Mouse (Mus musculus): ENCODE measurements at regions not wholly inside any gene's neighbourhood (a gene's known extent, or its start where the extent isn't known, plus 50 kb on each side); places are given as distances from the start of the nearest gene placed in this dataset.

DNA sequence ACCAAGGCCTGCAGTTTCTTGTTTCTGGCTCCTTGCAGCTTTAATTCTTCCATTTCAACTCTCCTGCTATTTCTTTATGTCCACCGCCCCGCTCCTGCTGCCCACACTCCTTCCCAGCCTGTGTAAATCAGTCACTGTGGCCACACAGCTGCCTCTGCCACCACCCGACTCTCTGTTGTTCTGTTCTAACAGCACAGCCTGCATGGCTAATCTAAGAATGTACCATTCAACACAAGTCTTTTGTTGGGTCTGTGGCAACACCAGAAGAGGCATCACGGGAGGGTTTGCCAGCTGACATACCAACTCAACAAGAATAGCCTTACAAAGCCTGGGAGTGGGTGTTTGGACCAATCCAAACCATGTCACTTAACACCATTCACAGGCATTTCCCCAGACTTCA is 264.9 kb upstream of the Pum3 start:
- Histone ChIP-seq H3K4me3 (ENCODE audit: extremely low read depth, insufficient read depth, insufficient read length) (no peak overlapping the region), H3K36me3 (ENCODE audit: control insufficient read depth, insufficient read depth, low read length) (no peaks in the 10 kb centered on the region), H3K4me1 (ENCODE audit: control insufficient read depth, insufficient read depth, insufficient read length) (no peaks in the 10 kb centered on the region), H3K27ac (ENCODE audit: insufficient read depth, low read length) (no peak overlapping the region), H3K27me3 (ENCODE audit: control insufficient read depth, insufficient read depth, low read length) (no peaks in the 10 kb centered on the region)
- DNase-seq (ENCODE audit: low read depth in 1 of 2, low spot score in 2 of 2) = no peak
- WGBS = 90% methylated on average over 4 of the region's 4 CpGs
- TF ChIP-seq POLR2A (IDR thresholded peaks at IDR 0.05; ENCODE audit: low read depth, low read length) (no peak), CTCF (IDR thresholded peaks at IDR 0.05; ENCODE audit: extremely low read depth, insufficient read depth, insufficient read length, insufficient replicate concordance) (no peak)

DNA sequence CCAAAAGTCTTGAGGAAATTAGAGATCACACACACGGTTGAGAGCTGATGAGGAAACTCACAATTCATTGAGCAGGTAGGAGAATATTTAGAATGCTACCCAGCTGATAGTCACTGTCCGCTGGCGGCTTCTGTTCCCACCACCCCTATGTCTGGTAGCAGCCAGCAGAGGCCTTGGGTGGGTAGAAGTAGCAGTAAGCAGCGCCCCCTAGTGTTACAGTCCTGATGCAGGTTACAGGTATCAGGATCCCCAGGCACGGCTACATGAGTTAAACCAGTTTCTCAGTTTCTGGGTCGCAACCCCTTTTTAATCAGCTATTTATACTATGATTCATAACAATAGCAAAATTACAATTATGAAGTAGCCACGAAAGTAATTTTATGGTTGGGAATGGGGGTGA is 264.1 kb upstream of the Pum3 start:
- WGBS = 77% methylated on average over 7 of the region's 7 CpGs
- H3K4me3 ChIP-seq (ENCODE audit: extremely low read depth, insufficient read depth, insufficient read length) = no peak overlapping the region
- no peak for DNase-seq (ENCODE audit: low read depth in 1 of 2, low spot score in 2 of 2)
- no peak overlapping the region for H3K27ac ChIP-seq (ENCODE audit: insufficient read depth, low read length)
- no peaks in the 10 kb centered on the region for H3K4me1 ChIP-seq (ENCODE audit: control insufficient read depth, insufficient read depth, insufficient read length)
- no peaks in the 10 kb centered on the region for H3K27me3 ChIP-seq (ENCODE audit: control insufficient read depth, insufficient read depth, low read length)
- TF ChIP-seq CTCF (IDR thresholded peaks at IDR 0.05; ENCODE audit: extremely low read depth, insufficient read depth, insufficient read length, insufficient replicate concordance) (no peak), POLR2A (IDR thresholded peaks at IDR 0.05; ENCODE audit: low read depth, low read length) (no peak)
- H3K36me3 ChIP-seq (ENCODE audit: control insufficient read depth, insufficient read depth, low read length) = no peaks in the 10 kb centered on the region

DNA sequence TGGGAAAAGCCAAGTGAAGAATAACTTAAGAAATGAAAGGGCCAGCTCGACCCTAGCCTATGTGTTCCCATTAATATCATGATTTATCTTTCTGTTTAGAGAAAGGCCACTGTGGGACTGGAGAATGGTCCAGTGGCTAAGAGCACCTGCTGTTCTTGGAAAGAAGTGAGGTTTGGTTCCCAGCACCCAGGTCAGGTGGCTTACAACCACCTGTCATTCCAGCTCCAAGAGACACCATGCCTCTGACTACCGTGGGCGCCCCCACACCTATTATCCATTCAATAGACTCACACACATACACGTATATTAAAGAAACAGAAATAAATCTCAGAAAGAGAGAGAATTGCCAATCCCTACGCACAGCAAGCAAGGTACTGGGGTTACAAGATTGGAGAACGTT is 263.3 kb upstream of the Pum3 start:
- H3K27me3 ChIP-seq (ENCODE audit: control insufficient read depth, insufficient read depth, low read length) = no peaks in the 10 kb centered on the region
- DNase-seq (ENCODE audit: low read depth in 1 of 2, low spot score in 2 of 2) = no peak
- no peaks in the 10 kb centered on the region for H3K4me1 ChIP-seq (ENCODE audit: control insufficient read depth, insufficient read depth, insufficient read length)
- no peak overlapping the region for H3K27ac ChIP-seq (ENCODE audit: insufficient read depth, low read length)
- TF ChIP-seq POLR2A (IDR thresholded peaks at IDR 0.05; ENCODE audit: low read depth, low read length) (no peak), CTCF (IDR thresholded peaks at IDR 0.05; ENCODE audit: extremely low read depth, insufficient read depth, insufficient read length, insufficient replicate concordance) (no peak)
- H3K36me3 ChIP-seq (ENCODE audit: control insufficient read depth, insufficient read depth, low read length) = no peaks in the 10 kb centered on the region
- WGBS = 92% methylated on average over 6 of the region's 6 CpGs
- H3K4me3 ChIP-seq (ENCODE audit: extremely low read depth, insufficient read depth, insufficient read length) = no peak overlapping the region

DNA sequence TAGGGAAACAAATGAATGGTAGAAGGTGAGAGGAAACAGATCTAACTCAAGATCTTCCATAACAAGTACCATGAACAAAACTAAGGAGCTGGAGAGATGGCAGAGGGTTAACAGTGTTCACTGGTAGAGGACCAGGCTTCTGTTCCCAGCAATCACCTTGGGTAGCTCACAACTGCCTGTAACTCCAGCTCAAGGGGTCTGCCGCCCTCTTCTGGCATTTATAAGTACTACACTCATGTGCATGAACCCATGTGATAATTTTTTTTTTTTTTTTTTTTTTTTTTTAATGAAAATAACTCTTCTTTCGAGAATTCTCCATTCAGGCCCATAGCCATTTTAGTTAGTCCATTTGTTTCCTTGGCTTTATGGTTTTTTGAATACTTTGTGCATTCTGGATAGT is 253.8 kb upstream of the Pum3 start:
- 66% methylated on average over 2 of the region's 2 CpGs for WGBS
- H3K36me3 ChIP-seq (ENCODE audit: control insufficient read depth, insufficient read depth, low read length) = no peaks in the 10 kb centered on the region
- H3K27ac ChIP-seq (ENCODE audit: insufficient read depth, low read length) = no peak overlapping the region
- TF ChIP-seq POLR2A (IDR thresholded peaks at IDR 0.05; ENCODE audit: low read depth, low read length) (no peak), CTCF (IDR thresholded peaks at IDR 0.05; ENCODE audit: extremely low read depth, insufficient read depth, insufficient read length, insufficient replicate concordance) (0 out of 2 replicates have a peak, but pooled peaks have one; percentile 6)
- no peaks in the 10 kb centered on the region for H3K27me3 ChIP-seq (ENCODE audit: control insufficient read depth, insufficient read depth, low read length)
- no peak for DNase-seq (ENCODE audit: low read depth in 1 of 2, low spot score in 2 of 2)
- no peak overlapping the region for H3K4me3 ChIP-seq (ENCODE audit: extremely low read depth, insufficient read depth, insufficient read length)
- no peaks in the 10 kb centered on the region for H3K4me1 ChIP-seq (ENCODE audit: control insufficient read depth, insufficient read depth, insufficient read length)

DNA sequence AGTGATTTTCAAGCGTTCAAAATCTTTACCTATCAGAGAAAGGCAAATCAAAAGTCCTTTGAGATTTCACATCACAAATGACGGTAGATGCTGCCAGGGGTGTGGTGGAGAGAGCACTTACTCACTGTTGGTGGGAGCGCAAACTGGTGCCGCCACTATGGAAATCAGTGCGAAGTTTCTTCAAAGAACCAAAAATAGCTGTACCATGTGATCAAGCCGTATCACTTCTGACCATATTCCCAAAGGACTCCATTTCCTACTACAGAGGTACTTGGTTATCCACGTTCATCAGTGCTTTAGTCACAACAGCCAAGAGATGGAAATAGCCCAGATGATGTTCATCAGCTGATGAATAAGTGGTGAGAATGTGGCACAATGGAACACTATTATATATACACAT is 249.8 kb upstream of the Pum3 start:
- WGBS = 58% methylated on average over 7 of the region's 7 CpGs
- Histone ChIP-seq H3K27me3 (ENCODE audit: control insufficient read depth, insufficient read depth, low read length) (no peaks in the 10 kb centered on the region), H3K27ac (ENCODE audit: insufficient read depth, low read length) (no peak overlapping the region), H3K4me1 (ENCODE audit: control insufficient read depth, insufficient read depth, insufficient read length) (no peaks in the 10 kb centered on the region), H3K4me3 (ENCODE audit: extremely low read depth, insufficient read depth, insufficient read length) (no peak overlapping the region), H3K36me3 (ENCODE audit: control insufficient read depth, insufficient read depth, low read length) (no peaks in the 10 kb centered on the region)
- TF ChIP-seq POLR2A (IDR thresholded peaks at IDR 0.05; ENCODE audit: low read depth, low read length) (no peak), CTCF (IDR thresholded peaks at IDR 0.05; ENCODE audit: extremely low read depth, insufficient read depth, insufficient read length, insufficient replicate concordance) (no peak)
- DNase-seq (ENCODE audit: low read depth in 1 of 2, low spot score in 2 of 2) = no peak

DNA sequence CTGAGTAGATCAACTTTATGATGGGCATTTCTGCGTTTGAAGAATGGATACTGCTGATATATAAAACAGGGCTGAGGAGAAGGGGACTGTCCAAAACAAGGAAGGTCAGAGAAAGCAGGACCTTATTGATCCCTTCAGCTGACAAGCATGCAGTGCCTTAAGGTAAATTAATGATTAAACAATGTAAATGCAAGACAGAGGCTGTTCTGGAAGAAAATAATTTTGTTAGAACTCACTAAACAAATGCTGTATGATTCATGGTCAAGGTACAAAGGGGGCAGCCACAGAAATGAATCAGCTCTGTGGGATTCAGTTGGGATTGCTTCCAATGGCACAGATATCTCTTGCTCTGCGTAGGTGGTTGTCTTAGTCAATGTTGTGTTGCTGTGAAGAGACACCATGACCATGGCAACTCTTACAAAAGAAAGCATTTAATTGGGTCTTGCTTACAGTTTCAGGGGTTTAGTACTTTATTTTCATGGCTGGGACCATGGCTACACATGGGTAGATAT is 243.1 kb upstream of the Pum3 start:
- Histone ChIP-seq H3K4me3 (ENCODE audit: extremely low read depth, insufficient read depth, insufficient read length) (no peak overlapping the region), H3K4me1 (ENCODE audit: control insufficient read depth, insufficient read depth, insufficient read length) (no peaks in the 10 kb centered on the region), H3K27me3 (ENCODE audit: control insufficient read depth, insufficient read depth, low read length) (no peaks in the 10 kb centered on the region; the same call in 1 of the 2 replicates), H3K36me3 (ENCODE audit: control insufficient read depth, insufficient read depth, low read length) (no peaks in the 10 kb centered on the region), H3K27ac (ENCODE audit: insufficient read depth, low read length) (no peak overlapping the region)
- 77% methylated on average over 2 of the region's 2 CpGs for WGBS
- TF ChIP-seq CTCF (IDR thresholded peaks at IDR 0.05; ENCODE audit: extremely low read depth, insufficient read depth, insufficient read length, insufficient replicate concordance) (no peak), POLR2A (IDR thresholded peaks at IDR 0.05; ENCODE audit: low read depth, low read length) (no peak)
- DNase-seq (ENCODE audit: low read depth in 1 of 2, low spot score in 2 of 2) = no peak

DNA sequence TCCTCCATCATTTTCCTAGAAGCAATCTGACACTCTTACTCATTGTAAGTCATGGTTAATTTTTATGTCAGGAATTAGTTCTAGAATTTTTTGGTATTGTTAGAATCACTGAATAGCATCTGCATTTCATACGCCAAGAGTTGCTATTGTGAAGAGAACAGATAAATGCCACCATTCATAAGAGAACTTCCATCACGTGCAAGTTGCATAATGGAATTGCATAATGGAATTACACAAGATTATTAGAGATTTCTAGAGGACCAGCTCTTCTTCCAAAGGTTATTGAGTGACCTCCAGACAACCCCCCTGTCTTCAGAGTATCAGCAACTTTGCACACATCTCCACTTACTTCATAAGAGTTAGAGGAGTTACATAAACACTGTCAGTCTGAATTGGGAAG is 233.7 kb upstream of the Pum3 start:
- no peaks in the 10 kb centered on the region for H3K36me3 ChIP-seq (ENCODE audit: control insufficient read depth, insufficient read depth, low read length)
- 80% methylated on average over 2 of the region's 2 CpGs for WGBS

More for the DNA sequence above, 233.7 kb upstream of the Pum3 start:
- no peaks in the 10 kb centered on the region for H3K4me1 ChIP-seq (ENCODE audit: control insufficient read depth, insufficient read depth, insufficient read length)
- no peak overlapping the region for H3K4me3 ChIP-seq (ENCODE audit: extremely low read depth, insufficient read depth, insufficient read length)
- no peak overlapping the region for H3K27ac ChIP-seq (ENCODE audit: insufficient read depth, low read length)
- TF ChIP-seq CTCF (IDR thresholded peaks at IDR 0.05; ENCODE audit: extremely low read depth, insufficient read depth, insufficient read length, insufficient replicate concordance) = no peak
- TF ChIP-seq POLR2A (IDR thresholded peaks at IDR 0.05; ENCODE audit: low read depth, low read length) = no peak
- no peaks in the 10 kb centered on the region; the same call in 1 of the 2 replicates for H3K27me3 ChIP-seq (ENCODE audit: control insufficient read depth, insufficient read depth, low read length)
- no peak for DNase-seq (ENCODE audit: low read depth in 1 of 2, low spot score in 2 of 2)
